Mouse (Mus musculus) liver, postnatal 0 days (tissue): Measurements from ENCODE around the gene Taar3.

Source experiments
- CTCF ChIP-seq: sonication (generic); IDR thresholded peaks from 2 replicates; pipeline ENCODE4 v1.5.1; 2016; ENCODE audit warnings: antibody characterized with exemption, low read depth
- EP300 ChIP-seq: IDR thresholded peaks from 2 replicates; pipeline ENCODE4 v1.6.1; 2016; ENCODE audit warnings: antibody characterized with exemption, low read depth, mild to moderate bottlenecking

DNA sequence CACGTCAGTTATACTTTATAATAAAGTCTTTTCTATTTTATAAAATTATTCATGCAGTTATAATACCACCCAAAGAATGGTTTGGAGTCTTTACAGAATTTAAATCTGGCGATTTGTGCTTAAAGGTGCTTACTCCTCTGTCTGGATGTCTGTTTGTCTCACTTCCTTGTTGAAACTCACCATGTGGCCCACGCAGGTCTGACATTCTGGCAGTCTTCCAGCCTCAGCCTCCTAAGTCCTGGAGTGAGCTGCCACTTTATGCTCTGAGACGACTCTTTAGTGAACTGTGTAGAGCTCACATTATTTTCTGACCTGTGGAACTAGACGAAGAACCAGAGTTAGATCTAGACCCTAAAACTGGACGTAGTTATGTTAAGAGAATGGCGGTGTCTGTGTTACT lies 1.3 kb upstream of the Taar3 start:
- no peak for TF ChIP-seq CTCF
- TF ChIP-seq EP300, result no peak
